Mouse (Mus musculus) gonadal fat pad, adult 2 months (tissue): ENCODE results near the gene Olfr175-ps1. TPM values are rescaled to one million over a fixed set of nuclear protein-coding genes. Genes with fewer than 3 reads are reported as not detected.

Source experiments
- DNase-seq: peaks from one replicate; pipeline ENCODE4 v3.0.0-alpha.2; 2012; ENCODE audit warnings: low read depth
- polyA plus RNA-seq: library from polyadenylated mRNA; depleted of rRNA; stranded (reverse); fragments of >200 nt; gene quantifications from 2 replicates; pipeline ENCODE4 v1.2.3, GENCODE M21; 2012; rRNA removed

Gene Olfr175-ps1
- not detected in 2 replicates for polyA plus RNA-seq

DNA sequence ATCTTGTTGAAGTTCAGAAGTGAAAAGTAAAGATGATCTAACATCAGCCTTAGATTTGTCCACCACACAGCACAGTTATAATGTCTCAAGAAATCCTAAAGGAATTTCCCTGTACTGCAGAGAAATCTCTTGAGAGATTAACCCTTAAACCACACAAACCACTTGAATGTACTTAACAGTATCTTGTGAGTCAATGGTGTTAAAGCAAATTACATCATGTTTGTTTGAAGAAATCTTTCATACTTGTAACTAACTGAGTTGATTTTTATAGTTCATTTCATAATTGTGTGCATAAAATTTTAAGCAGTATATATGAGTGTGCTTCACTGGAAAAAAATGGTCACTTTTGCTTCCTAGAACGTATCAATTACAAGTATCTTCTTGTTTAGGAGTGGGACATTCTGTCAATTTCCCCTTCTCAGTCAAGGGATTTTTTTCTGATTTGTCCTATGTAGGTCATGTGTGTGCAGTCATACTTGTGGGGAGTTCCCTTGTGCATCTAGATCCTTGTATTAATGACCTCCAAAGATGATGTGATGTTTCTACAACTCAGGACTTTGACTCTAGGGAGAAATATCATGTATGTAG is at the start of gene Olfr175-ps1:
Olfr175-ps1 (minus strand) TSS at position 51 of the 588 bp plus-strand sequence.
- no peak for DNase-seq

DNA sequence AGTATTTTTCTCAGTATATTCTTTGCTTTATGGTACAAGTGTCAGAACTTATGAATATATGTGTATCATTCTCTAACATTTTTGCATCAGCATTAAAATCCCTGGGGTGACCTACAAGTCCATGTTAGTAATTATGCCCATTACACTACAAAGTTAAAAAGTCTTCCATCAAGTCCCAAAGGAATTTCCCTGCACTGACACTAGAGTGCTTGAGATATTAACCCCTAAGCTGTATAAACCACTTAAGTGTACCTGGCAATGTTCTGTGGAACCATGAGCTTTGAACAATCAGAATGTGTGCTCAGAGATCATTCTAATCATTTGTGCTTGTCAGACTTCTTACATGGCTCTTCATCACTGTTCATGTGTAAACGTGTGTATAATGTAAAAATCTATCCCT is 48.1 kb upstream of the Olfr175-ps1 start, which contains the start of gene Olfr177:
Olfr177 (minus strand) TSS at position 101 of the 400 bp plus-strand sequence.
- DNase-seq: no peak

- DNase-seq: no peak
These were observed 34.9 kb upstream of the Olfr175-ps1 start for GRCm38 (mm10) chr16:58861479-58861878.

GRCm38 (mm10) chr16:58860032-58860737 is 33.6 kb upstream of the Olfr175-ps1 start:
- DNase-seq: no peak

DNA sequence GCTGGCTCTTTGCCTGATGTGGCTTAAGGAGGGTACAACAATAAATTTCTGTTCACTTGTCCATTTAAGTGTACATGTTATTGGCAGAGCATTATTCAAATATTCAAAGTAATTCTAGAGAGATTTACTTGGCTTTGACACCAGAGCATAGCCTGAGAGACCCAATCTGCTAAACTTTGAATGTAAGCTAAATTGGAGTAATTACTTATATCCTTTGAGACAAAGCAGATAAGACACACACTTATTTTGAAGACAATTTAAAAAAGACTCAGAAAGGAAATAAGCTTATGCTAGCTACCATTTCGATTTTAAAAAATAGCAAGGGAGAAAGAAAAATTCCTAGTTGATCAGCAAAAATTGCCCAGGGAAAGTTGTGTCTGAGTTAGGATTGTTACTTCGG is 26.4 kb downstream of the Olfr175-ps1 start, which contains the start of gene Olfr173:
Olfr173 (minus strand) TSS at position 101 of the 400 bp plus-strand sequence.
- DNase-seq: no peak

Other genes starting within 250 kb of the Olfr175-ps1 start
- gene Gm813, start 209.8 kb downstream of the Olfr175-ps1 start, polyA plus RNA-seq: not detected in 2 replicates
- not detected in 2 replicates for gene E330017A01Rik, start 188.0 kb downstream of the Olfr175-ps1 start, polyA plus RNA-seq
- gene Cpox, start 156.5 kb downstream of the Olfr175-ps1 start, polyA plus RNA-seq: 12.0 and 13.6 TPM in 2 replicates
- not detected in 2 replicates for gene Gpr15, start 107.7 kb downstream of the Olfr175-ps1 start, polyA plus RNA-seq
- gene Cldnd1, start 98.9 kb downstream of the Olfr175-ps1 start, polyA plus RNA-seq: 42.4 and 43.2 TPM in 2 replicates
- gene Olfr172, start 63.6 kb downstream of the Olfr175-ps1 start, polyA plus RNA-seq: not detected in 2 replicates
- gene Olfr173, start 26.5 kb downstream of the Olfr175-ps1 start, polyA plus RNA-seq: not detected in 2 replicates
- not detected in 2 replicates for gene Olfr177, start 48.0 kb upstream of the Olfr175-ps1 start, polyA plus RNA-seq
- not detected in 2 replicates for gene Olfr178, start 65.3 kb upstream of the Olfr175-ps1 start, polyA plus RNA-seq
- gene Olfr181, start 102.0 kb upstream of the Olfr175-ps1 start, polyA plus RNA-seq: not detected in 2 replicates
- gene Olfr180, start 102.6 kb upstream of the Olfr175-ps1 start, polyA plus RNA-seq: not detected in 2 replicates
- gene Olfr183, start 168.6 kb upstream of the Olfr175-ps1 start, polyA plus RNA-seq: not detected in 2 replicates
- gene Olfr186, start 203.5 kb upstream of the Olfr175-ps1 start, polyA plus RNA-seq: not detected in 2 replicates
- not detected in 2 replicates for gene Olfr187, start 213.0 kb upstream of the Olfr175-ps1 start, polyA plus RNA-seq